ENCODE assay signal across 31 mouse cellular contexts in the genomic region with DNA sequence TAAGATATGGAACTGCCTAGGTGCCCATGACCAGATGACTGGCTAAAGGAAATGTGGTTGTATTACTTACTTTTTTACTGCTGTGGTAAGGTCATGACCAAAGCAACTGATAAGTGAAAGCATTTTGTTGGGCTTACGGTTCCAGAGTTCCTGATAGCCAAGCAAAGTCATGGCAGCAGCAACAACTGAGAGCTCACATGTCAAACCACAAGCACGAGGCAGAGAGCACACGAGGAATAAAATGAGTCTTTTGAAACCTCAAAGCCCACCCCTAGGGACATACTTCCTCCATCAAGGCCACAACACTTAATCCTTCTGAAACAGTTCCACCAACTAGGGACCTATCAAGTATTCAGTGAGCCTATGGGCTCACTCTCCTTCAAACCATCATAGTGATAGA. TPM values are rescaled to one million over a fixed set of nuclear protein-coding genes. Genes with fewer than 3 reads are reported as not detected.
"Had no signal": no experiment of that assay in that cellular context is flagged by ENCODE, and none has a peak within 500 bp of the region (broad histone marks: within the 10 kb centered on the region; RNA-seq: fewer than 3 reads in every experiment).

No protein-coding gene starts in this region.

- H3K9ac ChIP-seq: limb, embryonic 12.5 days; limb, embryonic 13.5 days; limb, embryonic 15.5 days; liver, embryonic 12.5 days; liver, embryonic 13.5 days; liver, embryonic 14.5 days; liver, embryonic 15.5 days; liver, postnatal 0 days; lung, embryonic 14.5 days; lung, embryonic 15.5 days; midbrain, embryonic 12.5 days; midbrain, embryonic 13.5 days; midbrain, embryonic 15.5 days had no signal

- H3K4me2 ChIP-seq: limb, embryonic 12.5 days; limb, embryonic 13.5 days; limb, embryonic 15.5 days; liver, embryonic 11.5 days; liver, embryonic 12.5 days; liver, embryonic 13.5 days; liver, embryonic 15.5 days; lung, embryonic 14.5 days; lung, embryonic 15.5 days; midbrain, embryonic 11.5 days; midbrain, embryonic 12.5 days; midbrain, embryonic 13.5 days; midbrain, embryonic 15.5 days had no signal

- H3K27ac ChIP-seq: left cerebral cortex, adult 2 months; limb, embryonic 10.5 days; limb, embryonic 12.5 days; limb, embryonic 13.5 days; limb, embryonic 15.5 days; liver, embryonic 12.5 days; liver, embryonic 13.5 days; liver, embryonic 14.5 days; liver, embryonic 15.5 days; lung, embryonic 15.5 days; macrophage; midbrain, embryonic 10.5 days; midbrain, embryonic 12.5 days; midbrain, embryonic 13.5 days; midbrain, embryonic 15.5 days had no signal

- H3K27me3 ChIP-seq: limb, embryonic 12.5 days; limb, embryonic 13.5 days; limb, embryonic 15.5 days; liver, embryonic 12.5 days; liver, embryonic 13.5 days; liver, embryonic 15.5 days; lung, embryonic 15.5 days; midbrain, embryonic 12.5 days; midbrain, embryonic 13.5 days; midbrain, embryonic 15.5 days had no signal

- H3K9me3 ChIP-seq: limb, embryonic 10.5 days; limb, embryonic 12.5 days; limb, embryonic 13.5 days; limb, embryonic 15.5 days; liver, embryonic 12.5 days; liver, embryonic 13.5 days; liver, embryonic 15.5 days; lung, embryonic 15.5 days; midbrain, embryonic 10.5 days; midbrain, embryonic 12.5 days; midbrain, embryonic 13.5 days; midbrain, embryonic 15.5 days had no signal

- H3K36me3 ChIP-seq: limb, embryonic 10.5 days; limb, embryonic 12.5 days; limb, embryonic 13.5 days; limb, embryonic 15.5 days; liver, embryonic 12.5 days; liver, embryonic 13.5 days; liver, embryonic 15.5 days; lung, embryonic 15.5 days; midbrain, embryonic 10.5 days; midbrain, embryonic 12.5 days; midbrain, embryonic 13.5 days; midbrain, embryonic 15.5 days had no signal

- H3K4me3 ChIP-seq: left cerebral cortex, adult 2 months; limb, embryonic 10.5 days; limb, embryonic 12.5 days; limb, embryonic 13.5 days; limb, embryonic 15.5 days; liver, embryonic 12.5 days; liver, embryonic 13.5 days; liver, embryonic 15.5 days; lung, embryonic 15.5 days; megakaryocyte, embryonic 14.5 days; midbrain, embryonic 10.5 days; midbrain, embryonic 12.5 days; midbrain, embryonic 13.5 days; midbrain, embryonic 15.5 days; myocyte had no signal

- DNase-seq: left cerebral cortex, postnatal 4 days; liver; liver, embryonic 13.5 days; liver, postnatal 0 days; lung, adult 18-20 months; lung, adult 2 months; lung, embryonic 14.5 days; lung, postnatal 10 days; lung, postnatal 14 days; lung, postnatal 36 days; lung, postnatal 4 days; midbrain, embryonic 14.5 days had no signal

- H3K4me1 ChIP-seq: limb, embryonic 10.5 days; limb, embryonic 12.5 days; limb, embryonic 13.5 days; limb, embryonic 15.5 days; liver, embryonic 12.5 days; liver, embryonic 13.5 days; liver, embryonic 15.5 days; lung, embryonic 15.5 days; midbrain, embryonic 10.5 days; midbrain, embryonic 12.5 days; midbrain, embryonic 13.5 days; midbrain, embryonic 15.5 days had no signal

RNA-seq across cellular contexts. Expression of a gene that starts 6.8 kb away (rescaled TPM):
- total RNA-seq: liver, adult 2 months had no signal
- polyA plus RNA-seq: liver, adult 2 months had no signal
